ENCODE assay signal across 13 mouse cellular contexts in the genomic region with DNA sequence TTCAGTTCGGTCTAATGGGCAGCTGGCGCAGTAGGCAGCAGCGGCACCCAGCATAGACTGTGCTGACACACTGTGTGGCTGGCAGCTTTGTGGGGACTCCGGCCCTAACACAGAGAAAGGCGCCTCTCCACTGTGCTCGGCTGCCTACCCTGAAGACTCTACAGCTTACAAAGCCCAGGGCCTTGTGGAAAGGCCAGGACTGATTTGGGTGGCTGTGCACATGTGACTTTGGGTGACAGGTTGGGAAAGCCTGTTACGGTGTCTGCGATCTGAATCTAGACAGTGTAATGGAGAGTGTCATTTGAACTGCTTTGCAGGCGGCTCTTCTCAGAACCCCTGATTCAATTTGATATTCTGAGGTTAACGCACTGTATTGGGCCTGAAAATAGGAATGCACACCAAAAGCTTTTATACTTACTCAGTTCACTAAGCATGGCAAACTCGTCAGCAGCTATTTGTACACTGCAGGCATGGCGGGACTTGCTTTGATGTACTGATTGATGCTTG.
DNase-seq lines count a peak whose midpoint lies in the region; ATAC-seq and TF ChIP-seq lines count a peak whose summit lies in the region.
"Had no signal": no experiment of that assay in that cellular context is flagged by ENCODE, and none has a peak within 500 bp of the region (broad histone marks: within the 10 kb centered on the region; RNA-seq: fewer than 3 reads in every experiment).

No protein-coding gene starts in this region.

- DNase-seq in brain, embryonic 14.5 days (ENCODE audit: low read depth): peak; percentile 49
- no peak for DNase-seq in embryonic facial prominence, embryonic 10.5 days (ENCODE audit: low spot score)
- no peak for DNase-seq in hindbrain, embryonic 11.5 days (ENCODE audit: low spot score)
- DNase-seq in midbrain, postnatal 0 days (ENCODE audit: low spot score): peak; percentile 10
- no peak for DNase-seq in adrenal gland, postnatal 25 days
- DNase-seq in adrenal gland, adult 8-10 months: no peak
- DNase-seq: heart, adult 18-20 months; heart, postnatal 4 days had no signal

- no peak overlapping the region for H3K4me2 ChIP-seq in hindbrain, embryonic 11.5 days (replicated peaks; ENCODE audit: low read depth, low read length)
- H3K4me2 ChIP-seq in midbrain, postnatal 0 days (ENCODE audit: low read depth, low read length, poor library complexity, severe bottlenecking): no peak overlapping the region
- H3K4me2 ChIP-seq: limb, embryonic 12.5 days had no signal

- 0 out of 2 replicates have a peak overlapping the region, but pooled peaks have one; percentile 48 for H3K27ac ChIP-seq in embryonic facial prominence, embryonic 10.5 days (replicated peaks)
- peak overlapping the region; percentile 47; the same call in 1 of the 2 replicates for H3K27ac ChIP-seq in hindbrain, embryonic 11.5 days (ENCODE audit: low read depth, low read length)
- no peak overlapping the region for H3K27ac ChIP-seq in midbrain, postnatal 0 days (ENCODE audit: low read depth, low read length)
- H3K27ac ChIP-seq: limb, embryonic 12.5 days had no signal

- no peaks in the 10 kb centered on the region for H3K9me3 ChIP-seq in embryonic facial prominence, embryonic 10.5 days
- no peaks in the 10 kb centered on the region for H3K9me3 ChIP-seq in hindbrain, embryonic 11.5 days (ENCODE audit: control insufficient read depth, low read length)
- no peaks in the 10 kb centered on the region for H3K9me3 ChIP-seq in midbrain, postnatal 0 days (ENCODE audit: low read length)
- H3K9me3 ChIP-seq: limb, embryonic 12.5 days had no signal

- WGBS in embryonic facial prominence, embryonic 10.5 days: 74% methylated on average over 12 of the region's 12 CpGs
- WGBS in hindbrain, embryonic 11.5 days: 71% methylated on average over 12 of the region's 12 CpGs
- 55% methylated on average over 12 of the region's 12 CpGs for WGBS in midbrain, postnatal 0 days

- no peak for TF ChIP-seq POLR2A in brain, embryonic 14.5 days (IDR thresholded peaks at IDR 0.05; ENCODE audit: borderline replicate concordance, extremely low read depth, insufficient read depth, insufficient read length, poor library complexity, severe bottlenecking)

- no peaks in the 10 kb centered on the region for H3K36me3 ChIP-seq in embryonic facial prominence, embryonic 10.5 days (replicated peaks)
- no peaks in the 10 kb centered on the region for H3K36me3 ChIP-seq in hindbrain, embryonic 11.5 days (ENCODE audit: control insufficient read depth, insufficient read depth, low read length)
- H3K36me3 ChIP-seq in midbrain, postnatal 0 days (ENCODE audit: insufficient read depth, low read length): no peaks in the 10 kb centered on the region
- H3K36me3 ChIP-seq: limb, embryonic 12.5 days had no signal

- no peak for TF ChIP-seq CTCF in brain, embryonic 14.5 days (IDR thresholded peaks at IDR 0.05; ENCODE audit: borderline replicate concordance, extremely low read depth, insufficient read depth, insufficient read length)
- TF ChIP-seq CTCF in midbrain, postnatal 0 days (IDR thresholded peaks at IDR 0.05): no peak

- no peaks in the 10 kb centered on the region for H3K27me3 ChIP-seq in embryonic facial prominence, embryonic 10.5 days (replicated peaks; ENCODE audit: low read depth, poor library complexity, severe bottlenecking)
- H3K27me3 ChIP-seq in hindbrain, embryonic 11.5 days (ENCODE audit: control insufficient read depth, insufficient read depth, low read length): no peaks in the 10 kb centered on the region
- H3K27me3 ChIP-seq in midbrain, postnatal 0 days (ENCODE audit: insufficient read depth, low read length): no peaks in the 10 kb centered on the region
- H3K27me3 ChIP-seq: limb, embryonic 12.5 days had no signal

- peaks cover 18% of the 10 kb centered on the region for H3K4me1 ChIP-seq in embryonic facial prominence, embryonic 10.5 days
- no peaks in the 10 kb centered on the region for H3K4me1 ChIP-seq in hindbrain, embryonic 11.5 days (replicated peaks; ENCODE audit: control insufficient read depth, insufficient read depth, low read length)
- no peaks in the 10 kb centered on the region for H3K4me1 ChIP-seq in midbrain, postnatal 0 days (ENCODE audit: insufficient read depth, low read length)

- no peak overlapping the region for H3K9ac ChIP-seq in hindbrain, embryonic 11.5 days (ENCODE audit: low read depth, low read length)
- no peak overlapping the region for H3K9ac ChIP-seq in midbrain, postnatal 0 days (replicated peaks; ENCODE audit: low read length, poor library complexity, severe bottlenecking)
- H3K9ac ChIP-seq: limb, embryonic 12.5 days had no signal

- H3K4me3 ChIP-seq in embryonic facial prominence, embryonic 10.5 days: no peak overlapping the region
- H3K4me3 ChIP-seq in hindbrain, embryonic 11.5 days (ENCODE audit: low read depth, low read length): no peak overlapping the region
- no peak overlapping the region for H3K4me3 ChIP-seq in midbrain, postnatal 0 days (ENCODE audit: low read depth, low read length)
- H3K4me3 ChIP-seq: erythroblast, embryonic 14.5 days; limb, embryonic 12.5 days; myocyte had no signal

- ATAC-seq in hindbrain, embryonic 11.5 days (ENCODE audit: low FRiP score): peak; percentile 30; the same call in 1 of the 2 replicates
- no peak for ATAC-seq in midbrain, postnatal 0 days (ENCODE audit: low FRiP score)
- no peak for ATAC-seq in monocyte, adult 5-6 weeks (replicated peaks; ENCODE audit: insufficient number of reproducible peaks, low FRiP score, low TSS enrichment, poor library complexity, severe bottlenecking)
- ATAC-seq: activated CD4-positive, CD25-positive, alpha-beta regulatory T cell, adult 4 months had no signal

Comparison
In these comparisons a context has a peak if more than half of its experiments do, and no peak if none do; other contexts are left out.
1. DNase-seq: peak in brain, embryonic 14.5 days (single experiment) and midbrain, postnatal 0 days (single experiment); none in embryonic facial prominence, embryonic 10.5 days (single experiment), hindbrain, embryonic 11.5 days (single experiment), adrenal gland, postnatal 25 days (single experiment) and adrenal gland, adult 8-10 months (single experiment).